Mouse (Mus musculus): ENCODE measurements around the gene Gm10340. TPM values are rescaled to one million over a fixed set of nuclear protein-coding genes. Genes with fewer than 3 reads are reported as not detected.
"Not testable (repeated sequence)": the region's sequence is repeated elsewhere in the genome, so short reads cannot be mapped to it uniquely, and the experiment has no call there.

Gm10340 gene
- 1.4 and 3.8 TPM in 2 replicates for polyA plus RNA-seq (2012; rRNA removed)

DNA sequence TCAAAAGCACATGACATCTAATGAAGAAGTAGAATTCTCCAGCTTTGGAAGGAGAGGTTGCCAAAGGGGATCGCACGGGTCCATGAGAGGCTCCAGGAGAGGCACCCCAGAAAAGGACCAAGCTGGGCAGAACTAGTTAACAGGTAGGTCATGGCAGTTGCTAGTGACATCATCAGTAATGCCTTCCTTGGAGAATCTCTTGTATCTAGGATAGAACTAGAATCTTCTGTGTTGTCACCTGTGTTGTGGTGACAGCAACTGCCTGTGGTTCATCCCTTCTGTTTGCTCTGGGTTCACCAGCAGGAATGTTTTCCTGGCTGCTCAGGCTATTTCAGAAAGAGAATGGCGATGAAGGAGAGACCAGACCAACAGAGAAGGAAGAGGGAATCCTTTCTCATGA lies at the start of gene Gm10340:
Gene Gm10340 (plus strand): TSS at position 301 of the 400 bp plus-strand sequence.
- not testable (repeated sequence) for H3K27me3 ChIP-seq (ENCODE audit: control insufficient read depth, insufficient read depth, low read length); H3K36me3 ChIP-seq (ENCODE audit: control insufficient read depth, insufficient read depth, low read length); H3K4me1 ChIP-seq (ENCODE audit: control insufficient read depth, insufficient read depth, low read length); H3K27ac ChIP-seq (ENCODE audit: control insufficient read depth, insufficient read depth, low read depth, low read length)
- peak within 1 kb of the TSS; percentile 29 for H3K4me3 ChIP-seq (ENCODE audit: control insufficient read depth, low read depth, low read length)

DNA sequence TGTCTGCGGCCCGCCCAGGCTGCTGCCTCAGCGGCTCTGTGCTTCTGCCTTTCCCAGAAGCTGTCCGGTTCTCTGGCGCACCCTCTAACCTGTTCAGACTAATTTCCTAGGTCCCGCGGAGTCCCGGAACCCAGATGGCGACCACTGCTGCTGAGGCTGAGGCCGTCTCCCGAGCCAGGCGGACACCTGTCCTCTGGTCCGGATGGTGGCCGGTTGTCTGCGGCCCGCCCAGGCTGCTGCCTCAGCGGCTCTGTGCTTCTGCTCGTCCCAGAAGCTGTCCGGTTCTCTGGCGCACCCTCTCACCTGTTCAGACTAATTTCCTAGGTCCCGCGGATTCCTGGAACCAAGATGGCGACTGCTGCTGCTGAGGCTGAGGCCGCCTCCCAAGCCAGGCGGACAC lies 17.7 kb upstream of the Gm10340 start:
- H3K36me3 ChIP-seq (ENCODE audit: control insufficient read depth, insufficient read depth, low read length); H3K4me3 ChIP-seq (ENCODE audit: control insufficient read depth, low read depth, low read length); H3K4me1 ChIP-seq (ENCODE audit: control insufficient read depth, insufficient read depth, low read length); H3K27me3 ChIP-seq (ENCODE audit: control insufficient read depth, insufficient read depth, low read length); H3K27ac ChIP-seq (ENCODE audit: control insufficient read depth, insufficient read depth, low read depth, low read length): not testable (repeated sequence)

DNA sequence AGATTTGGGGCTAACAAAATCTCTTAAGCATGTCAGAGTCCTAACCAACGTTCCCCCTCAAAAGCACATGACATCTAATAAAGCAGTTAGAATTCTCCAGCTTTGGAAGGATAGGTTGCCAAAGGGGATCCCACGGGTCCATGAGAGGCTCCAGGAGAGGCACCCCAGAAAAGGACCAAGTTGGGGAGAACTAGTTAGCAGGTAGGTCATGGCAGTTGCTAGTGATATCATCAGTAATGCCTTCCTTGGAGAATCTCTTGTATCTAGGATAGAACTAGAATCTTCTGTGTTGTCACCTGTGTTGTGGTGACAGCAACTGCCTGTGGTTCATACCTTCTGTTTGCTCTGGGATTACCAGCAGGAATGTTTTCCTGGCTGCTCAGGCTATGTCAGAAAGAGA lies 54.2 kb downstream of the Gm10340 start, which contains the start of gene Gm5795:
Gene Gm5795 (plus strand): TSS at position 301 of the 400 bp plus-strand sequence.
- H3K36me3 ChIP-seq (ENCODE audit: control insufficient read depth, insufficient read depth, low read length); H3K4me3 ChIP-seq (ENCODE audit: control insufficient read depth, low read depth, low read length); H3K27ac ChIP-seq (ENCODE audit: control insufficient read depth, insufficient read depth, low read depth, low read length); H3K27me3 ChIP-seq (ENCODE audit: control insufficient read depth, insufficient read depth, low read length); H3K4me1 ChIP-seq (ENCODE audit: control insufficient read depth, insufficient read depth, low read length): not testable (repeated sequence)

Other genes starting within 250 kb of the Gm10340 start
- gene Gm2888, start 104.0 kb upstream of the Gm10340 start, polyA plus RNA-seq (2012; rRNA removed), result 0.88 and 2.1 TPM in 2 replicates
- 2.6 and 3.1 TPM in 2 replicates for gene Gm2897, start 84.7 kb upstream of the Gm10340 start, polyA plus RNA-seq (2012; rRNA removed)
- 38.2 and 40.7 TPM in 2 replicates for gene Gm5795, start 54.3 kb downstream of the Gm10340 start, polyA plus RNA-seq (2012; rRNA removed)
- gene D830030K20Rik, start 74.5 kb downstream of the Gm10340 start, polyA plus RNA-seq (2012; rRNA removed), result 0.41 and 0.78 TPM in 2 replicates
- gene Gm2956, start 198.6 kb downstream of the Gm10340 start, polyA plus RNA-seq (2012; rRNA removed), result 0.13 TPM in 1 of 2 replicates, not detected in the other